Mouse (Mus musculus): ENCODE measurements around the gene Zcchc14. TPM values are rescaled to one million over a fixed set of nuclear protein-coding genes. Genes with fewer than 3 reads are reported as not detected.

Gene Zcchc14
- total and polyA plus RNA-seq, 3 experiments, result not detected

DNA sequence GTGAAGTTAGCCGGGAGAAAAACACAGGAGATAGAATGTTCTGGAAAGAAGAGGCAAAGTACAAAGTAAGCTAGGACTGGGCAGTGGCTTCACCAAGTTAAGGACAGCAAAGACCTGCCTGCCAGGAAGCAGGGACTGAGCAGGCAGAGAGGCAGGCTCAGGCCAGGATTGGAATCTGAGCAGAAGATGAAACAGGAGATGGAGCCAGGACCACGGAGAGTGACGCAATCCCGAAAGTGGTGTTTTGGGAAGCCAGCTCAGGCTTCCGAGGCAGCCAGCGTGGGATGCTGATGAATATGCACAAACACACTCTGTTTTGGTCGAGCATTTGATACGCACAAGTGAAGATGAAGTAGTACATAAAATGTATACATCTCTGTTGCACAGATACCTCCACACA lies 69.0 kb downstream of the Zcchc14 start:
- no peak overlapping the region for H3K27ac ChIP-seq (ENCODE audit: insufficient read depth, low read depth)
- H3K36me3 ChIP-seq (replicated peaks in 1 of 2; ENCODE audit: control insufficient read depth in 1 of 2, insufficient read depth in 1 of 2, low read length in 1 of 2), result no peaks in the 10 kb centered on the region
- no peaks in the 10 kb centered on the region for H3K79me2 ChIP-seq (replicated peaks; ENCODE audit: control insufficient read depth, extremely low read depth, insufficient read depth, poor library complexity, severe bottlenecking)
- H3K9ac ChIP-seq (ENCODE audit: insufficient read depth, low read depth), result no peak overlapping the region
- H3K27me3 ChIP-seq (replicated peaks), result peaks cover 9% of the 10 kb centered on the region
- DNase-seq (ENCODE audit: extremely low read depth), result no peak
- no peak overlapping the region for H3K4me2 ChIP-seq (ENCODE audit: insufficient read depth, low read depth, poor library complexity, severe bottlenecking)
- in situ Hi-C loops (cut with MboI; ENCODE audit: low pct_ligation_motif_present, low pct_unique_long_range_greater_than_20kb, low sequenced_read_pairs), result loop anchor here (10.0 to 25.0 kb wide), 2 partner anchors 361 to 854 kb away; partner anchors contain the start of genes Banp, Car5a, Cyba and Mvd
- H3K9me3 ChIP-seq (replicated peaks; ENCODE audit: low read length), result no peaks in the 10 kb centered on the region
- dilution Hi-C loops (cut with MboI; ENCODE audit: extremely low pct_ligation_motif_present, extremely low pct_unique_long_range_greater_than_20kb, low sequenced_read_pairs), result no loop called here
- no peak overlapping the region for H3K4me3 ChIP-seq (replicated peaks in 1 of 3; ENCODE audit: low read depth in 2 of 3, low read length in 2 of 3, poor library complexity in 1 of 3)
- TF ChIP-seq TCF12 (IDR thresholded peaks at IDR 0.05; ENCODE audit: low read depth, low read length) (no peak), MYC (IDR thresholded peaks at IDR 0.05; ENCODE audit: low read depth, low read length) (no peak), UBTF (IDR thresholded peaks at IDR 0.05; ENCODE audit: low read depth, low read length) (no peak), POLR2A (IDR thresholded peaks at IDR 0.05; ENCODE audit: low read depth, low read length) (no peak), SIN3A (IDR thresholded peaks at IDR 0.05; ENCODE audit: low read length) (no peak), RAD21 (IDR thresholded peaks at IDR 0.05; ENCODE audit: low read depth, low read length) (no peak), USF1 (IDR thresholded peaks at IDR 0.05; ENCODE audit: low read depth, low read length) (no peak), JUN (IDR thresholded peaks at IDR 0.05; ENCODE audit: insufficient read depth, low read depth, low read length) (no peak), KAT2A (IDR thresholded peaks at IDR 0.05; ENCODE audit: insufficient replicate concordance, low read length) (no peak), EP300 (IDR thresholded peaks at IDR 0.05; ENCODE audit: low read length) (no peak), MAX (IDR thresholded peaks at IDR 0.05; ENCODE audit: low read length) (no peak), ZKSCAN1 (IDR thresholded peaks at IDR 0.05; ENCODE audit: borderline replicate concordance, low read depth, low read length) (no peak), GABPA (IDR thresholded peaks at IDR 0.05; ENCODE audit: insufficient replicate concordance, low read depth, low read length) (no peak), IRF4 (IDR thresholded peaks at IDR 0.05; ENCODE audit: low read depth, low read length) (no peak), NRF1 (IDR thresholded peaks at IDR 0.05; ENCODE audit: low read depth, low read length) (no peak), MXI1 (IDR thresholded peaks at IDR 0.05; ENCODE audit: low read depth, low read length) (no peak), MEF2A (IDR thresholded peaks at IDR 0.05; ENCODE audit: borderline replicate concordance, low read depth, low read length) (no peak)
- peaks cover 20 to 33% of the 10 kb centered on the region in 2 experiments for H3K4me1 ChIP-seq (ENCODE audit: control insufficient read depth in 1 of 2, insufficient read depth in 2 of 2)

GRCm38 (mm10) chr8:121580465-121580864 lies 72.2 kb downstream of the Zcchc14 start:
- H3K4me1 ChIP-seq (ENCODE audit: control insufficient read depth in 1 of 2, insufficient read depth in 2 of 2), result peaks cover 23 to 48% of the 10 kb centered on the region in 2 experiments
- dilution Hi-C loops (cut with MboI; ENCODE audit: extremely low pct_ligation_motif_present, extremely low pct_unique_long_range_greater_than_20kb, low sequenced_read_pairs), result no loop called here
- peaks cover 0 to 5% of the 10 kb centered on the region in 2 experiments for H3K36me3 ChIP-seq (replicated peaks in 1 of 2; ENCODE audit: control insufficient read depth in 1 of 2, insufficient read depth in 1 of 2, low read length in 1 of 2)
- no peaks in the 10 kb centered on the region for H3K9me3 ChIP-seq (replicated peaks; ENCODE audit: low read length)
- H3K27me3 ChIP-seq (replicated peaks), result peaks cover 9% of the 10 kb centered on the region
- in situ Hi-C loops (cut with MboI; ENCODE audit: low pct_ligation_motif_present, low pct_unique_long_range_greater_than_20kb, low sequenced_read_pairs), result loop anchor here (10.0 to 25.0 kb wide), 2 partner anchors 364 to 857 kb away; partner anchors contain the start of genes Banp, Car5a, Cyba and Mvd
- H3K9ac ChIP-seq (ENCODE audit: insufficient read depth, low read depth), result peak overlapping the region; percentile 30; the same call in 1 of the 2 replicates
- H3K4me2 ChIP-seq (ENCODE audit: insufficient read depth, low read depth, poor library complexity, severe bottlenecking), result peak overlapping the region; percentile 58
- no peak overlapping the region for H3K4me3 ChIP-seq (replicated peaks in 1 of 3; ENCODE audit: low read depth in 2 of 3, low read length in 2 of 3, poor library complexity in 1 of 3)
- peak overlapping the region; percentile 54 for H3K27ac ChIP-seq (ENCODE audit: insufficient read depth, low read depth)
- DNase-seq (ENCODE audit: extremely low read depth), result peak; percentile 76
- H3K79me2 ChIP-seq (replicated peaks; ENCODE audit: control insufficient read depth, extremely low read depth, insufficient read depth, poor library complexity, severe bottlenecking), result peaks cover 22% of the 10 kb centered on the region
- TF ChIP-seq USF2 (conservative IDR thresholded peaks at IDR 0.05; ENCODE audit: low read depth, low read length) (no peak), HCFC1 (IDR thresholded peaks at IDR 0.05; ENCODE audit: low read depth, low read length) (peak; percentile 48), TCF12 (IDR thresholded peaks at IDR 0.05; ENCODE audit: low read depth, low read length) (no peak), BHLHE40 (IDR thresholded peaks at IDR 0.05; ENCODE audit: low read depth, low read length) (peak; percentile 54), EP300 (IDR thresholded peaks at IDR 0.05; ENCODE audit: low read length) (peak; percentile 44; the same call in 1 of the 2 replicates), USF1 (IDR thresholded peaks at IDR 0.05; ENCODE audit: low read depth, low read length) (no peak), POLR2A (IDR thresholded peaks at IDR 0.05; ENCODE audit: low read depth, low read length) (no peak), PAX5 (IDR thresholded peaks at IDR 0.05; ENCODE audit: low read length) (no peak), UBTF (IDR thresholded peaks at IDR 0.05; ENCODE audit: low read depth, low read length) (no peak), CHD2 (IDR thresholded peaks at IDR 0.05; ENCODE audit: low read length) (no peak), SMC3 (IDR thresholded peaks at IDR 0.05; ENCODE audit: low read depth, low read length) (no peak), ELF1 (IDR thresholded peaks at IDR 0.05; ENCODE audit: low read depth, low read length) (no peak), IRF4 (IDR thresholded peaks at IDR 0.05; ENCODE audit: low read depth, low read length) (0 out of 2 replicates have a peak, but pooled peaks have one; percentile 29), RCOR1 (conservative IDR thresholded peaks at IDR 0.05; ENCODE audit: low read depth, low read length) (0 out of 2 replicates have a peak, but pooled peaks have one; percentile 41), MAZ (IDR thresholded peaks at IDR 0.05; ENCODE audit: low read depth, low read length) (no peak), CHD1 (IDR thresholded peaks at IDR 0.05; ENCODE audit: low read depth, low read length) (peak; percentile 43; the same call in 1 of the 2 replicates), ZKSCAN1 (IDR thresholded peaks at IDR 0.05; ENCODE audit: borderline replicate concordance, low read depth, low read length) (no peak), POLR2AphosphoS2 (IDR thresholded peaks at IDR 0.05; ENCODE audit: low read depth, low read length) (no peak), ZMIZ1 (IDR thresholded peaks at IDR 0.05; ENCODE audit: low read depth, low read length) (no peak), E2F4 (IDR thresholded peaks at IDR 0.05; ENCODE audit: insufficient replicate concordance, low read depth, low read length) (no peak), MXI1 (IDR thresholded peaks at IDR 0.05; ENCODE audit: low read depth, low read length) (peak; percentile 56; the same call in 1 of the 2 replicates), NRF1 (IDR thresholded peaks at IDR 0.05; ENCODE audit: low read depth, low read length) (no peak), JUN (IDR thresholded peaks at IDR 0.05; ENCODE audit: insufficient read depth, low read depth, low read length) (no peak), ZNF384 (IDR thresholded peaks at IDR 0.05; ENCODE audit: low read depth, low read length) (no peak)

Data from CH12.LX (cell line).